Mouse (Mus musculus): ENCODE results near the gene Spast.

- TF ChIP-seq CTCF (IDR thresholded peaks at IDR 0.05; ENCODE audit: low read depth, low read length) = no peak
- no peak for TF ChIP-seq POLR2A (IDR thresholded peaks at IDR 0.05; ENCODE audit: borderline replicate concordance, low read depth, low read length)
Observed at GRCm38 (mm10) chr17:74396766-74397165, 58.0 kb downstream of the Spast start.

Data from bone marrow macrophage, adult 2 months (primary cell).